In the genomic region with DNA sequence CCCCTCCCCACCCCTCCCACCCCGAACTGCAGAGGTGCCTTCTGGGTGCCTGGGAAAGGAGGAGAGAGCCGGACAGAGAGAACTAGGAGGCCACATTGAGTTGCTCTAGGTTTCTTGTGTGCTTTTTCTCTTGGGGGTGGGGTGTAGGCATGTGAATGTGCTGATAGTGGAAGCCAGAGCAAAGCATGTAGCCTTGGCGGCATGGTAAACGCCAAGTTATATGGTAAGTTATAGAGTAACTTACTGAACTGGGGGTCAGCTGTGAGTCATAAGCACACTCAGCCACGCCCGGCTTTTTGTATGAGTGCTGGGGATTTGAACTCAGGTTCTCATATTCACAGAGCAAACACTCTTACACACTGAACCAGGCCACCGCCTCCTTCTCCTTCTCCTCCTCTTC, we compare ENCODE assay signal across 12 mouse cellular contexts. TPM values are rescaled to one million over a fixed set of nuclear protein-coding genes. Genes with fewer than 3 reads are reported as not detected.
DNase-seq lines count a peak whose midpoint lies in the region; ATAC-seq lines count a peak whose summit lies in the region.
"Had no signal": no experiment of that assay in that cellular context is flagged by ENCODE, and none has a peak within 500 bp of the region (broad histone marks: within the 10 kb centered on the region; RNA-seq: fewer than 3 reads in every experiment).

No protein-coding gene starts in this region.

- DNase-seq in CD4-positive, CD25-positive, alpha-beta regulatory T cell, adult 2 months (ENCODE audit: low read depth, low spot score), result peak; percentile 20
- DNase-seq in lung, postnatal 10 days, result no peak
- DNase-seq in induced T-regulatory cell, adult 2 months (ENCODE audit: low read depth), result peak; percentile 52
- DNase-seq in splenic B cell, adult 2 months (ENCODE audit: low read depth, low spot score), result peak; percentile 12
- no peak for DNase-seq in thymus, postnatal 10 days (ENCODE audit: low spot score in 2 of 2)
- no peak for DNase-seq in T-cell, adult 2 months (ENCODE audit: low spot score)
- DNase-seq: cerebellum, postnatal 14 days; heart, adult 18-20 months had no signal

- H3K4me3 ChIP-seq in lung, embryonic 16.5 days (ENCODE audit: low read length), result no peak overlapping the region
- H3K4me3 ChIP-seq: forebrain, embryonic 13.5 days; limb, embryonic 13.5 days had no signal

- H3K27me3 ChIP-seq in lung, embryonic 16.5 days (ENCODE audit: control insufficient read depth, insufficient read depth, low read depth, low read length), result no peaks in the 10 kb centered on the region
- H3K27me3 ChIP-seq in splenic B cell, adult 2 months (ENCODE audit: control insufficient read depth, insufficient read depth, low read length, poor library complexity, severe bottlenecking), result no peaks in the 10 kb centered on the region
- H3K27me3 ChIP-seq: forebrain, embryonic 13.5 days; limb, embryonic 13.5 days had no signal

- H3K9ac ChIP-seq in lung, embryonic 16.5 days (ENCODE audit: low read length), result no peak overlapping the region
- H3K9ac ChIP-seq: forebrain, embryonic 13.5 days; limb, embryonic 13.5 days had no signal

- no peaks in the 10 kb centered on the region for H3K36me3 ChIP-seq in lung, embryonic 16.5 days (ENCODE audit: control insufficient read depth, insufficient read depth, low read length)
- H3K36me3 ChIP-seq in splenic B cell, adult 2 months (ENCODE audit: control insufficient read depth, insufficient read depth, low read length, poor library complexity, severe bottlenecking), result no peaks in the 10 kb centered on the region; the same call in 1 of the 2 replicates
- H3K36me3 ChIP-seq: limb, embryonic 13.5 days had no signal

- ATAC-seq in CD4-positive, CD25-positive, alpha-beta regulatory T cell, adult 4 months, result no peak
- ATAC-seq in lung, embryonic 16.5 days (ENCODE audit: low read depth), result 0 out of 2 replicates have a peak, but pooled peaks have one; percentile 18

- H3K9me3 ChIP-seq in lung, embryonic 16.5 days (ENCODE audit: control insufficient read depth, low read length), result no peaks in the 10 kb centered on the region
- H3K9me3 ChIP-seq: forebrain, embryonic 13.5 days; limb, embryonic 13.5 days had no signal

- H3K27ac ChIP-seq in lung, embryonic 16.5 days (ENCODE audit: low read length), result peak overlapping the region; percentile 4; the same call in 1 of the 2 replicates
- H3K27ac ChIP-seq: forebrain, embryonic 13.5 days; limb, embryonic 13.5 days had no signal

- 58% methylated on average over 7 of the region's 7 CpGs for WGBS in lung, embryonic 16.5 days

- no peak overlapping the region for H3K4me2 ChIP-seq in lung, embryonic 16.5 days (ENCODE audit: low read depth, low read length)
- H3K4me2 ChIP-seq: forebrain, embryonic 13.5 days; limb, embryonic 13.5 days had no signal

- peaks cover 52% of the 10 kb centered on the region for H3K4me1 ChIP-seq in lung, embryonic 16.5 days (replicated peaks; ENCODE audit: control insufficient read depth, insufficient read depth, low read length)

RNA-seq across cellular contexts. Expression of gene Srebf2, which starts 17.5 kb away (rescaled TPM):
- polyA plus RNA-seq in CD4-positive, CD25-positive, alpha-beta regulatory T cell, adult 4 months (2017; shearing (Covaris generic)), result 10 to 100 TPM; 32.2 to 56.0 TPM
- 105 and 108 TPM in 2 replicates for polyA plus RNA-seq in lung, embryonic 16.5 days (2015; fragmentation: Nextera tagmentation; extraction: Ambion mirVana)

RNA-seq across cellular contexts. Expression of gene Ccdc134, which starts 36.8 kb away (rescaled TPM):
- 10 to 100 TPM; 18.5 to 26.0 TPM for polyA plus RNA-seq in CD4-positive, CD25-positive, alpha-beta regulatory T cell, adult 4 months (2017; shearing (Covaris generic))
- 16.9 and 17.1 TPM in 2 replicates for polyA plus RNA-seq in lung, embryonic 16.5 days (2015; fragmentation: Nextera tagmentation; extraction: Ambion mirVana)

RNA-seq across cellular contexts. Expression of gene Shisa8, which starts 48.1 kb away (rescaled TPM):
- polyA plus RNA-seq in CD4-positive, CD25-positive, alpha-beta regulatory T cell, adult 4 months (2017; shearing (Covaris generic)), result not detected
- 0.52 and 0.55 TPM in 2 replicates for polyA plus RNA-seq in lung, embryonic 16.5 days (2015; fragmentation: Nextera tagmentation; extraction: Ambion mirVana)

RNA-seq across cellular contexts. Expression of gene Tnfrsf13c, which starts 59.7 kb away (rescaled TPM):
- 10 to 100 TPM in 1 of 2 experiments, 1 to 10 TPM in 1; 2.2 to 10.5 TPM for polyA plus RNA-seq in CD4-positive, CD25-positive, alpha-beta regulatory T cell, adult 4 months (2017; shearing (Covaris generic))
- not detected in 2 replicates for polyA plus RNA-seq in lung, embryonic 16.5 days (2015; fragmentation: Nextera tagmentation; extraction: Ambion mirVana)

Comparison
In these comparisons a context has a peak if more than half of its experiments do, and no peak if none do; other contexts are left out.
1. DNase-seq: peak in CD4-positive, CD25-positive, alpha-beta regulatory T cell, adult 2 months (single experiment), induced T-regulatory cell, adult 2 months (single experiment) and splenic B cell, adult 2 months (single experiment); none in lung, postnatal 10 days (single experiment), thymus, postnatal 10 days (0 of 2) and T-cell, adult 2 months (single experiment).